Mouse (Mus musculus): ENCODE measurements around the gene Exosc5.

Exosc5 gene

GRCm38 (mm10) chr7:25658657-25659472, at the start of gene Exosc5, which contains the start of gene Bckdha:
TSS of gene Exosc5 (plus strand) at chr7:25659164.
TSS of gene Bckdha (minus strand) at chr7:25658981.
- Histone ChIP-seq H3K27me3 (ENCODE audit: control insufficient read depth, insufficient read depth, low read length, poor library complexity, severe bottlenecking) (no peaks in the 10 kb centered on the region), H3K36me3 (ENCODE audit: control insufficient read depth, insufficient read depth, low read length, poor library complexity, severe bottlenecking) (peaks cover 2% of the 10 kb centered on the region; the same call in 1 of the 2 replicates)
- peak; percentile 100 for DNase-seq (ENCODE audit: low read depth, low spot score)

GRCm38 (mm10) chr7:25610056-25610455, 48.9 kb upstream of the Exosc5 start:
- no peaks in the 10 kb centered on the region for H3K27me3 ChIP-seq (ENCODE audit: control insufficient read depth, insufficient read depth, low read length, poor library complexity, severe bottlenecking)
- no peak for DNase-seq (ENCODE audit: low read depth, low spot score)

GRCm38 (mm10) chr7:25611501-25611900, 47.5 kb upstream of the Exosc5 start:
- DNase-seq (ENCODE audit: low read depth, low spot score): no peak
- Histone ChIP-seq H3K36me3 (ENCODE audit: control insufficient read depth, insufficient read depth, low read length, poor library complexity, severe bottlenecking) (no peaks in the 10 kb centered on the region), H3K27me3 (ENCODE audit: control insufficient read depth, insufficient read depth, low read length, poor library complexity, severe bottlenecking) (no peaks in the 10 kb centered on the region)

More at GRCm38 (mm10) chr7:25610056-25610455, 48.9 kb upstream of the Exosc5 start:
- no peaks in the 10 kb centered on the region for H3K36me3 ChIP-seq (ENCODE audit: control insufficient read depth, insufficient read depth, low read length, poor library complexity, severe bottlenecking)

DNA sequence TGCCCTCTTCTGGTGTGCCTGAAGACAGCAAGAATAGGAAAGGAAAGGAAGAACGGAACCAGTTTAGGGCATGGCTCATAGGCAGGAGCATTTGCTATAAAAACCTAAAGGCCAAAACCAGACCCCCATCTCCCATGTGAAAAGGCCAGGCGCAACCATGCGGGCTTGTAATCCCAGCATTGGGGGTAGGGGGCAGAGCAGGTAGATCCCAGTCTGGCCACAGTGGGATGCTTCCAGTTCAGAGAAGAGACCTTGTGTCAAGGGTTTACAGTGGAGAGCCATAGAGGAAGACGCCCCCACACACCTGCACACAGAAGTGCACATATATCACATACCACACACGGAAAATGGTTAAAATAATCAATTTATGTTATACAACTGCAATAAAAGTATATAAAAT, 44.9 kb upstream of the Exosc5 start:
- DNase-seq (ENCODE audit: low read depth, low spot score): no peak
- Histone ChIP-seq H3K36me3 (ENCODE audit: control insufficient read depth, insufficient read depth, low read length, poor library complexity, severe bottlenecking) (no peaks in the 10 kb centered on the region), H3K27me3 (ENCODE audit: control insufficient read depth, insufficient read depth, low read length, poor library complexity, severe bottlenecking) (no peaks in the 10 kb centered on the region)

GRCm38 (mm10) chr7:25614831-25615705, 43.9 kb upstream of the Exosc5 start:
- no peak for DNase-seq (ENCODE audit: low read depth, low spot score)
- H3K36me3 ChIP-seq (ENCODE audit: control insufficient read depth, insufficient read depth, low read length, poor library complexity, severe bottlenecking): no peaks in the 10 kb centered on the region
- no peaks in the 10 kb centered on the region for H3K27me3 ChIP-seq (ENCODE audit: control insufficient read depth, insufficient read depth, low read length, poor library complexity, severe bottlenecking)

GRCm38 (mm10) chr7:25615706-25616011, 43.3 kb upstream of the Exosc5 start, which contains the start of gene Erich4:
TSS of gene Erich4 (minus strand) at chr7:25615892.
- H3K36me3 ChIP-seq (ENCODE audit: control insufficient read depth, insufficient read depth, low read length, poor library complexity, severe bottlenecking): no peaks in the 10 kb centered on the region; the same call in 1 of the 2 replicates
- no peak for DNase-seq (ENCODE audit: low read depth, low spot score)
- no peaks in the 10 kb centered on the region for H3K27me3 ChIP-seq (ENCODE audit: control insufficient read depth, insufficient read depth, low read length, poor library complexity, severe bottlenecking)

DNA sequence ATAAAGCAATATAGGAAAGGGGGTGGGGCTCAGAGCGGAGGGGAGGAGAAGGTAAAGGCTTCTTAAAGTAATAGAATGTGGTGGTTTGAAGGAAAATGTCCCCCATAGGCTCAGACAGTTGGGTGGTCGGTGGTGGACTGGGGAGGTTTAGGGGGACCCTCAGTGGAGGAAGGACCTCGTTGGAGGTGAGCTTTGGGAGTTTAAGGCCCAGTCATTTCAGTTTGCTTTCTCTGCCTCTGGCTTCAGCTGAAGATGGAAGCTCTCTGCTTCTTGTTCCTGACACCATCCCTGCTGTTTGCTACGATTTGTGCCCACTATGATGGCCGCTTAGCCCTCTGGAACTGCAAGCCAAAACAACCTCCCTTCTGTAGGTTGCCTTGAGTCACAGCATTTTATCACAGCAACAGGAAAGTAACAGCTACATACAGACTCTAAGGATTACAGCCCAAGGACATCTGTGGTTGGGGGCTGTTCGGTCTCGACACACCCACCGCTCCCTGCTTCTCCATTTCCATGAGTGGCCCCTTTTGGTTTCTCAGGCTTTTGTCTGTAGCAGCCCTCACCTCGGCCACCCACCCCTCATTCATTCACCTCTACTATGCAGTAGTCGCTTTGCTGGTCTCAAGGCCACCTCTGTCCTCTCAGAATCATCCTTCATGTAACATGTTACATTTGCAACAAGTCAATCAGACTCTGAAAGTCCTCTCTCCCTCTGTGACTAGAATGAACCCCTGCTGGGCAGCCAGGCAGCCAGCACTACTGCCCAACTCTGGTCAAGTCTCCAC, 41.4 kb upstream of the Exosc5 start:
- Histone ChIP-seq H3K27me3 (ENCODE audit: control insufficient read depth, insufficient read depth, low read length, poor library complexity, severe bottlenecking) (no peaks in the 10 kb centered on the region), H3K36me3 (ENCODE audit: control insufficient read depth, insufficient read depth, low read length, poor library complexity, severe bottlenecking) (peaks cover 3% of the 10 kb centered on the region)
- DNase-seq (ENCODE audit: low read depth, low spot score): no peak

- peak; percentile 97 for DNase-seq (ENCODE audit: low read depth, low spot score)
- Histone ChIP-seq H3K36me3 (ENCODE audit: control insufficient read depth, insufficient read depth, low read length, poor library complexity, severe bottlenecking) (peaks cover 3% of the 10 kb centered on the region), H3K27me3 (ENCODE audit: control insufficient read depth, insufficient read depth, low read length, poor library complexity, severe bottlenecking) (no peaks in the 10 kb centered on the region)
These were observed 39.9 kb upstream of the Exosc5 start, which contains the start of gene Dmac2 for GRCm38 (mm10) chr7:25618865-25619721. TSS of gene Dmac2 (plus strand) at chr7:25619414.

DNA sequence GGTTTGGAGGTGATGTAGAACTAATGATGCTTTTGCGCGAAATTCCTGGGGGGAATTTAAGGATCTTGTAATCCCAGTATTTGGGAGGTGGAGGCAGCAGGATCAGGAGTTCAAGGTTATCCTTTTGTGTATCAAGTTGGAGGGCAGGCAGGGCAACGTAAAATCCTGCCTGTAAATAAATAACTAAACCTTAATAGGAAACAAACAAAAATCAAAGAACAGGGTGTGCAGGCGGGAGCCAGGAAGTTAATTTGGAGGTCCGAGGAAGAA, 39.3 kb upstream of the Exosc5 start:
- peaks cover 3% of the 10 kb centered on the region for H3K36me3 ChIP-seq (ENCODE audit: control insufficient read depth, insufficient read depth, low read length, poor library complexity, severe bottlenecking)

GRCm38 (mm10) chr7:25620101-25620500, 38.9 kb upstream of the Exosc5 start:
- H3K36me3 ChIP-seq (ENCODE audit: control insufficient read depth, insufficient read depth, low read length, poor library complexity, severe bottlenecking): peaks cover 3% of the 10 kb centered on the region
- no peak for DNase-seq (ENCODE audit: low read depth, low spot score)
- no peaks in the 10 kb centered on the region for H3K27me3 ChIP-seq (ENCODE audit: control insufficient read depth, insufficient read depth, low read length, poor library complexity, severe bottlenecking)

More for the DNA sequence above, 39.3 kb upstream of the Exosc5 start:
- no peak for DNase-seq (ENCODE audit: low read depth, low spot score)
- no peaks in the 10 kb centered on the region for H3K27me3 ChIP-seq (ENCODE audit: control insufficient read depth, insufficient read depth, low read length, poor library complexity, severe bottlenecking)

- DNase-seq (ENCODE audit: low read depth, low spot score): no peak
- H3K27me3 ChIP-seq (ENCODE audit: control insufficient read depth, insufficient read depth, low read length, poor library complexity, severe bottlenecking): no peaks in the 10 kb centered on the region
- H3K36me3 ChIP-seq (ENCODE audit: control insufficient read depth, insufficient read depth, low read length, poor library complexity, severe bottlenecking): peaks cover 3% of the 10 kb centered on the region
These were observed 38.2 kb upstream of the Exosc5 start for GRCm38 (mm10) chr7:25620751-25621150.

DNA sequence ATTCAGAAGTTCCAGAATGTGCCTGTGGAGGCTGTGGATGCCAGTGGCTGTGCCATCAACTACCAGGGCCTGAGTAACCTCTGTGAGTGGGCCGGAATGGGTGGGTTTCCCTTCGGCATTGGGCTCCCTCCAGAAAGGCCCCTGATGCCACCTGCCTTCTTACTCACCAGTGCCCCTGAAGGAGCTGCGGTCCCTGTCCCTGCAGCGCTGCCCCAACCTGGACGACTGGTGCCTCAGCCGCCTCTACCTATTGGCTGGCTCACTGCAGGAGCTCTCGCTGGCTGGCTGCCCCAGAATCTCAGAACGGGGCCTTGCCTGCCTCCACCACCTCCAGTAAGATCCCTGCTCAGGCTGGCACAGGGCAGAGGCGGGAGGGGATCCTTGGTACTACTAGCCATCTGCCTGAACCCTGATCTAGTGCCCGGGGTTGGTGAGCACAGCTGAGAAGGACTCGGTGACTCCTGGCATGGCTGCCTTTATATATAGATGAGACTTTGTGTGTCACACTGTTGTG, 35.0 kb upstream of the Exosc5 start:
- no peak for DNase-seq (ENCODE audit: low read depth, low spot score)
- H3K27me3 ChIP-seq (ENCODE audit: control insufficient read depth, insufficient read depth, low read length, poor library complexity, severe bottlenecking): no peaks in the 10 kb centered on the region
- peaks cover 4% of the 10 kb centered on the region for H3K36me3 ChIP-seq (ENCODE audit: control insufficient read depth, insufficient read depth, low read length, poor library complexity, severe bottlenecking)

DNA sequence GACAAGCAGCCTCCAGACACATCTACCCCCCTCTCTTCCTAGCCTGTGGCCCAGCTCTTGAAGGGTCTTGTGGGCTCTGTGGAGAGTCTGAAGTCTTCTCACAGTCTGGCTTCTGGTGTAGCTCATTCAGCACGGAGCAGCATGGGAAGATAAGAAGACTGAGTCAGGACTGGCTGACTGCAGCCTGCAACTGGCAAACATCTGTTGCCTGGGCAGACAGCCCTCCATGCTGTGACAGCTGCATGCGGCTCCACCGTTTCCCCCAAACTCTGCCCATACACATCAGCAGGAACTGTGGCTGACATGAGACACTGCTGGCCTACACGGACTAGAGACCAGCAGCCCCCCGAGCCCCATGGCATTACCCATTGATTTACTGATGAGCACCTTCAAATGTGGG, 34.1 kb upstream of the Exosc5 start:
- Histone ChIP-seq H3K36me3 (ENCODE audit: control insufficient read depth, insufficient read depth, low read length, poor library complexity, severe bottlenecking) (peaks cover 7% of the 10 kb centered on the region), H3K27me3 (ENCODE audit: control insufficient read depth, insufficient read depth, low read length, poor library complexity, severe bottlenecking) (no peaks in the 10 kb centered on the region)
- no peak for DNase-seq (ENCODE audit: low read depth, low spot score)
